Mouse (Mus musculus) hindbrain, embryonic 14.5 days (tissue): ENCODE measurements around the gene Dab2. TPM values are rescaled to one million over a fixed set of nuclear protein-coding genes. Genes with fewer than 3 reads are reported as not detected.

Experiments
- ATAC-seq: fragments of 200-750 bp; cut with Nextera tagmentation; 2 replicates; pipeline ENCODE4 v1.8.0; 2017; ENCODE audit warnings: moderate number of reproducible peaks, mild to moderate bottlenecking, moderate TSS enrichment, moderate library complexity; ENCODE audit not compliant: low FRiP score
- DNase-seq: peaks from one replicate; pipeline ENCODE4 v3.0.0-alpha.2; 2015; ENCODE audit warnings: low spot score
- H3K27ac ChIP-seq: fragments of 300-500 bp; sonication (generic); 2 replicates; pipeline ENCODE4 v1.5.1; 2014; ENCODE audit warnings: mild to moderate bottlenecking, moderate library complexity
- H3K27me3 ChIP-seq: fragments of 300-500 bp; sonication (generic); 2 replicates; pipeline ENCODE4 v1.6.1; 2014; ENCODE audit warnings: mild to moderate bottlenecking, low read length, mixed read lengths; ENCODE audit not compliant: control insufficient read depth, insufficient read depth
- H3K36me3 ChIP-seq: fragments of 300-500 bp; sonication (generic); replicated peaks from 2 replicates; pipeline ENCODE4 v1.6.1; 2014; ENCODE audit not compliant: control insufficient read depth, insufficient read depth
- H3K4me1 ChIP-seq: fragments of 300-500 bp; sonication (generic); replicated peaks from 2 replicates; pipeline ENCODE4 v1.6.1; 2014; ENCODE audit warnings: antibody characterized with exemption, low read length, mixed read lengths; ENCODE audit not compliant: control insufficient read depth, insufficient read depth
- H3K4me2 ChIP-seq: fragments of 300-500 bp; sonication (generic); replicated peaks from 2 replicates; pipeline ENCODE4 v1.6.1; 2014; ENCODE audit warnings: mild to moderate bottlenecking, moderate library complexity
- H3K4me3 ChIP-seq: fragments of 300-500 bp; sonication (generic); replicated peaks from 2 replicates; pipeline ENCODE4 v1.5.1; 2014; ENCODE audit warnings: mild to moderate bottlenecking, low read length
- H3K9ac ChIP-seq: fragments of 300-500 bp; sonication (generic); 2 replicates; pipeline ENCODE4 v1.6.1; 2014
- H3K9me3 ChIP-seq: fragments of 300-500 bp; sonication (generic); 2 replicates; pipeline ENCODE4 v1.6.1; 2016; ENCODE audit warnings: low read length; ENCODE audit not compliant: control insufficient read depth
- WGBS: fragments of 180-500 bp; shearing (Covaris S2); extraction: QIAGEN DNeasy Blood & Tissue Kit; methylation state at CpG from one replicate; pipeline ENCODE4 v1.1.7; 2014; 5-methylcytosine and 5-hydroxymethylcytosine counted together
- polyA plus RNA-seq: library from polyadenylated mRNA; unstranded; fragments of >200 nt; fragmentation: Nextera tagmentation; extraction: Ambion mirVana; gene quantifications from 2 replicates; pipeline ENCODE4 v1.2.1, GENCODE M21; 2014

The Dab2 gene
- polyA plus RNA-seq, 1 experiment from 2014 or later, result 29.0 TPM

DNA sequence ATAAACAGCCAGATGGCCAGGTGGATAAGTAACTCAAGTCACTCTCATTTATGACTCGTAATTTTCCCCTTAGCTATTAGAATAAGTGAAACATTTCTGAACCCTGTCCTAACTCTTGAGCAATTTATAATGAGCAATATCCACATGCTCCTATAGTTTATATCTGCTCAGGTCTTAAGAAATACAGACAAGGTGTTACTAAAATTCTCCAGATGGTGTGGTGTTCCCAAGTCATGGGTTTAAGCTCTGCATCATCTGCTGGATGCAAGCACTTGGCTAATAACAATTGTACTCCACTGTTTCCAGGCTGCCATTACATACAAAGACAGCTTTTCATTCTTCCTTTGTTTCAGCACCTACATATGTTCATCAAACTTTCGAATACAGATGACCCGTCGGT is 98.6 kb downstream of the Dab2 start:
- Histone ChIP-seq H3K9me3 (no peaks in the 10 kb centered on the region), H3K4me1 (no peaks in the 10 kb centered on the region), H3K27ac (no peak overlapping the region), H3K4me3 (no peak overlapping the region), H3K4me2 (no peak overlapping the region), H3K36me3 (no peaks in the 10 kb centered on the region), H3K9ac (no peak overlapping the region), H3K27me3 (no peaks in the 10 kb centered on the region)
- ATAC-seq (no peak), DNase-seq (no peak)
- WGBS, result 89% methylated on average over 4 of the region's 4 CpGs

GRCm38 (mm10) chr15:6398881-6399280 is 99.3 kb downstream of the Dab2 start:
- 90% methylated on average over 6 of the region's 6 CpGs for WGBS
- H3K4me1 ChIP-seq, result no peaks in the 10 kb centered on the region
- no peak overlapping the region for H3K4me3 ChIP-seq
- no peaks in the 10 kb centered on the region for H3K27me3 ChIP-seq
- ATAC-seq (no peak), DNase-seq (no peak)
- H3K36me3 ChIP-seq, result no peaks in the 10 kb centered on the region
- H3K4me2 ChIP-seq, result no peak overlapping the region
- H3K9me3 ChIP-seq, result no peaks in the 10 kb centered on the region
- H3K27ac ChIP-seq, result no peak overlapping the region
- H3K9ac ChIP-seq, result no peak overlapping the region

DNA sequence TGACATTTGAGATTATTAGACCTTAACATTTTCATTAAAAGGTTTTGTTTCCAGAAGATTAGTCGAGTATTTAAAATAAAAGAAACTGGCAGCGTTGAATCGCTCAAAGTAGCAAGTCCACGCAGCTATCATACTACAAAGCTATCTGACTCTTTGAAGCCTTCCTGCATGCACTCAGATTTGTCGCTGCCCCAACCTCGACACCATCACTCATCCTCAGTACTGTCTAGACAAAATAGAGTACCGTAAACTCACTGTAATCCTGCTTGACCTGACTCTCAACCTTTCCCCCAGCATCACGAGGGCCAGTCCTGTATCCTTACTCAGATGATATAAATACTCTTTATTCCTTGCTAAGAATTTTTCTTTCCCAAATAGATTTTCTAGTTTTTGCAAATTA is 100.5 kb downstream of the Dab2 start:
- Histone ChIP-seq H3K27ac (no peak overlapping the region), H3K4me1 (no peaks in the 10 kb centered on the region), H3K27me3 (no peaks in the 10 kb centered on the region), H3K9ac (no peak overlapping the region), H3K36me3 (no peaks in the 10 kb centered on the region), H3K4me3 (no peak overlapping the region), H3K9me3 (no peaks in the 10 kb centered on the region), H3K4me2 (no peak overlapping the region)
- no peak for ATAC-seq
- DNase-seq, result no peak
- 85% methylated on average over 8 of the region's 8 CpGs for WGBS

GRCm38 (mm10) chr15:6402433-6402832 is 102.8 kb downstream of the Dab2 start:
- no peaks in the 10 kb centered on the region for H3K4me1 ChIP-seq
- H3K9me3 ChIP-seq, result no peaks in the 10 kb centered on the region
- no peak overlapping the region for H3K9ac ChIP-seq
- no peaks in the 10 kb centered on the region for H3K36me3 ChIP-seq
- WGBS, result 86% methylated on average over 2 of the region's 2 CpGs
- H3K4me3 ChIP-seq, result no peak overlapping the region
- H3K27ac ChIP-seq, result no peak overlapping the region
- H3K4me2 ChIP-seq, result no peak overlapping the region
- no peaks in the 10 kb centered on the region for H3K27me3 ChIP-seq
- DNase-seq, result no peak
- no peak for ATAC-seq

DNA sequence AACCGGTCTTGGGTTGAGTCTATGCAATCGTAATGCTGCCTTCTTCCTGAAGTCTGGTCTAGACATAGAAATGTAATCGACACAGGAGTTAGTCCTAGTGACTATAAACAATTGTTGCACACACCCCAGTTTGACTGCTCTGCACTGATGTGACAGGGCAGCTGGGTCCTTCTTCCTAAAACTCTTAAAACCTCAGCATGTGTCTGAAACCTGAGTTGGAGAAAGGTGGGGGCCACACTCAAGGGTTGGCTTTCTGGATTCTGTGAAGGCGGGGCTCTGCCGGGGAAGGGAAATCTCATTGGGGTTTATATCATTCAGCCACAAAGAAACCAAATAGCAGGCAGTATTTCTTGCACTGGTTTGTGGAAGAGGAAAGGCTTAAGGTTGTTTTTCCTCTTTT is 104.6 kb downstream of the Dab2 start:
- Histone ChIP-seq H3K27me3 (no peaks in the 10 kb centered on the region), H3K36me3 (no peaks in the 10 kb centered on the region), H3K9me3 (no peaks in the 10 kb centered on the region), H3K9ac (no peak overlapping the region), H3K4me3 (no peak overlapping the region), H3K27ac (no peak overlapping the region), H3K4me1 (no peaks in the 10 kb centered on the region), H3K4me2 (no peak overlapping the region)
- 90% methylated on average over 5 of the region's 5 CpGs for WGBS
- no peak for DNase-seq
- ATAC-seq, result no peak

DNA sequence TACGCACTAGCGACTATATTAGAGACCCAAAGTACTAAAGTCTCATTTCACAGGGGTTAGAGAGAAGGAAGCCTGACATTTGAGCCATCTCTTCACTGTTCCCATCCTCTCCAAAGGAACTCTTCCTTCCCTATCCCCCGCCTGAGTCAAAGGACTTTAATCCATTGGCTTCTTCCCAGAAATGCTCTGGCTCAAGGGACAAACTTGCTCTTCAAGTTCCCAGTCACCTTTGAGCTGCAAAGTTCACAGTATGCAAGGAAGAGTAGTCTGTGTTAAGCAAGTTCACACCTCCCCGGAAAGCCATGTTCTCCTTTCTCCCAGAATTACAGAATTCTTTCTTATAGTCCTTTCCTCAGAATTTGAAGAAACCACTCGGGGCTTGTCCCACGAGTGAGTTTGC is 107.2 kb downstream of the Dab2 start:
- H3K4me3 ChIP-seq, result no peak overlapping the region
- 96% methylated on average over 6 of the region's 6 CpGs for WGBS
- H3K27me3 ChIP-seq, result no peaks in the 10 kb centered on the region
- no peak overlapping the region for H3K27ac ChIP-seq
- DNase-seq (no peak), ATAC-seq (no peak)
- H3K9me3 ChIP-seq, result no peaks in the 10 kb centered on the region
- no peak overlapping the region for H3K9ac ChIP-seq
- no peak overlapping the region for H3K4me2 ChIP-seq
- no peaks in the 10 kb centered on the region for H3K36me3 ChIP-seq
- H3K4me1 ChIP-seq, result no peaks in the 10 kb centered on the region

- 85% methylated on average over 8 of the region's 8 CpGs for WGBS
- Histone ChIP-seq H3K27ac (no peak overlapping the region), H3K27me3 (no peaks in the 10 kb centered on the region), H3K4me2 (no peak overlapping the region), H3K36me3 (no peaks in the 10 kb centered on the region), H3K9me3 (no peaks in the 10 kb centered on the region), H3K4me3 (no peak overlapping the region), H3K4me1 (no peaks in the 10 kb centered on the region), H3K9ac (no peak overlapping the region)
- DNase-seq, result no peak
- no peak for ATAC-seq
These were observed 109.4 kb downstream of the Dab2 start for GRCm38 (mm10) chr15:6409031-6409430.

GRCm38 (mm10) chr15:6410161-6410560 is 110.6 kb downstream of the Dab2 start:
- Histone ChIP-seq H3K4me3 (no peak overlapping the region), H3K4me1 (no peaks in the 10 kb centered on the region), H3K4me2 (no peak overlapping the region), H3K27ac (no peak overlapping the region), H3K9ac (no peak overlapping the region), H3K36me3 (no peaks in the 10 kb centered on the region), H3K9me3 (no peaks in the 10 kb centered on the region), H3K27me3 (no peaks in the 10 kb centered on the region)
- 97% methylated on average over 3 of the region's 3 CpGs for WGBS
- ATAC-seq (no peak), DNase-seq (no peak)

DNA sequence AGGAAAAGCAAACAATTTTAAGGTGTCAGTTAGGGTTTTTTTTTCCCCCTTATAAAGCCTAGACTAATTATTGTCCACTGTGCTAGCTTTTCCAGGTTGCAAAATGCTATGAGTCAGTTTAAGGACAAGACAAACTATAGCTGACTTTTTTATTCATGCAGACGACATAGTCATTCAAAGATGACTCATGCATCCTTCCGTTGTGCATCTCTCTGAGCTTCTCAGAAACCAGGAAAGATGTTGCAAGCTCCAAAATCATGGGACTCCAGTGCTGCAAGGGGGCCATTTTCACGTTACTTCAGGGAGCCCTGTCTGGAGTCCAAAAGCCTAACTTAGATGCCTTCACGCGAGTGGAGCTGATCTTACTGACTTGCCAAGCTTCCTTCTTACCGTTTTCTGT is 111.7 kb downstream of the Dab2 start:
- H3K27ac ChIP-seq, result no peak overlapping the region
- no peak overlapping the region for H3K9ac ChIP-seq
- no peaks in the 10 kb centered on the region for H3K27me3 ChIP-seq
- no peak overlapping the region for H3K4me2 ChIP-seq
- no peak overlapping the region for H3K4me3 ChIP-seq
- H3K36me3 ChIP-seq, result no peaks in the 10 kb centered on the region
- ATAC-seq (no peak), DNase-seq (no peak)
- H3K9me3 ChIP-seq, result no peaks in the 10 kb centered on the region
- 92% methylated on average over 6 of the region's 6 CpGs for WGBS
- H3K4me1 ChIP-seq, result no peaks in the 10 kb centered on the region

DNA sequence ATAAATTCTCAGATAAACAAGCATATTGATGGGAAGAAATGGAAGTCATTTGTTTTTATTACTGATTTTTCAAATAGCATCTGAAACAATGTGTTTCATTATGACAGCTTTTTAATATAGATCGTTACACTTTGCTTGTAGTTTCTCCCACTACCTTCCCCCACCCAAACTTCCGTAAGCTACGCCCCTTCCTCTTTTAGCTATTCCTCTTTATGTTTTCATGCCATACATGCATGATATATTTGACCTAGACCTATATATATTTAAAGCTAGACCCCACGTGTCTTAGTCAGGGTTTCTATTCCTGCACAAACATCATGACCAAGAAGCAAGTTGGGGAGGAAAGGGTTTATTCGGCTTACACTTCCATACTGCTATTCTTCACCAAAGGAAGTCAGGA is 115.7 kb downstream of the Dab2 start:
- no peak overlapping the region for H3K4me3 ChIP-seq
- ATAC-seq, result no peak
- WGBS, result 93% methylated on average over 5 of the region's 5 CpGs

More for the DNA sequence above, 115.7 kb downstream of the Dab2 start:
- no peaks in the 10 kb centered on the region for H3K36me3 ChIP-seq
- H3K4me2 ChIP-seq, result no peak overlapping the region
- no peak for DNase-seq
- no peak overlapping the region for H3K27ac ChIP-seq
- H3K9me3 ChIP-seq, result no peaks in the 10 kb centered on the region
- no peak overlapping the region for H3K9ac ChIP-seq
- no peaks in the 10 kb centered on the region for H3K4me1 ChIP-seq
- H3K27me3 ChIP-seq, result no peaks in the 10 kb centered on the region
